Mouse (Mus musculus) embryo, embryonic 10.5 days (tissue): ENCODE results near the gene Cep128.
A peak's percentile ranks its signal among the peaks of the same experiment; 100 is the strongest.
"Not testable (repeated sequence)": the region's sequence is repeated elsewhere in the genome, so short reads cannot be mapped to it uniquely, and the experiment has no call there.

Source experiments
- DNase-seq: peaks from one replicate; pipeline ENCODE4 v3.0.0-alpha.2; 2015; ENCODE audit warnings: low spot score

Cep128 gene

GRCm38 (mm10) chr12:91384281-91385017, at the start of gene Cep128, which contains the start of gene Tshr:
Cep128 (minus strand) TSS chr12:91384409.
Tshr (plus strand) TSS chr12:91384563.
- DNase-seq = peak; percentile 97

GRCm38 (mm10) chr12:91427129-91427528, 42.9 kb upstream of the Cep128 start:
- no peak for DNase-seq

- no peak for DNase-seq
These were observed 42.3 kb upstream of the Cep128 start for GRCm38 (mm10) chr12:91426499-91426898.

- DNase-seq = peak; percentile 54
These were observed 39.1 kb upstream of the Cep128 start for GRCm38 (mm10) chr12:91423125-91423820.

- no peak for DNase-seq
These were observed 37.1 kb upstream of the Cep128 start for GRCm38 (mm10) chr12:91421272-91421671.

- DNase-seq = peak; percentile 78
These were observed 34.6 kb upstream of the Cep128 start for GRCm38 (mm10) chr12:91418791-91419190.

- DNase-seq = no peak
These were observed 32.6 kb upstream of the Cep128 start for GRCm38 (mm10) chr12:91416828-91417227.

- no peak for DNase-seq
These were observed 30.9 kb upstream of the Cep128 start for GRCm38 (mm10) chr12:91415112-91415511.

GRCm38 (mm10) chr12:91412461-91413182, 28.4 kb upstream of the Cep128 start:
- DNase-seq = peak; percentile 70

- DNase-seq = no peak
These were observed 26.1 kb upstream of the Cep128 start for GRCm38 (mm10) chr12:91410306-91410705.

GRCm38 (mm10) chr12:91401049-91401352, 16.8 kb upstream of the Cep128 start:
- DNase-seq = no peak

- DNase-seq = peak; percentile 91
These were observed 16.2 kb upstream of the Cep128 start for GRCm38 (mm10) chr12:91400232-91401048.

GRCm38 (mm10) chr12:91383516-91384264, 519 bp downstream of the Cep128 start:
- DNase-seq = no peak

GRCm38 (mm10) chr12:91369173-91369572, 15.0 kb downstream of the Cep128 start:
- no peak for DNase-seq

- no peak for DNase-seq
These were observed 30.4 kb downstream of the Cep128 start for GRCm38 (mm10) chr12:91353783-91354182.

GRCm38 (mm10) chr12:91338656-91339055, 45.6 kb downstream of the Cep128 start:
- DNase-seq = not testable (repeated sequence)

GRCm38 (mm10) chr12:91327527-91327926, 56.7 kb downstream of the Cep128 start:
- no peak for DNase-seq

- peak; percentile 84 for DNase-seq
These were observed 58.1 kb downstream of the Cep128 start for GRCm38 (mm10) chr12:91326104-91326503.

GRCm38 (mm10) chr12:91315026-91315425, 69.2 kb downstream of the Cep128 start:
- DNase-seq = no peak

- peak; percentile 81 for DNase-seq
These were observed 70.1 kb downstream of the Cep128 start for GRCm38 (mm10) chr12:91313974-91314587.

- no peak for DNase-seq
These were observed 71.6 kb downstream of the Cep128 start for GRCm38 (mm10) chr12:91312591-91312990.
